Mouse (Mus musculus) embryo, embryonic 11 days (tissue): Measurements from ENCODE around the gene Sf3a2.

Experiments used
- DNase-seq: peaks from one replicate; pipeline ENCODE4 v3.0.0-alpha.2; 2015

Gene Sf3a2

GRCm38 (mm10) chr10:80776358-80776869 lies 21.6 kb upstream of the Sf3a2 start:
- no peak for DNase-seq

DNA sequence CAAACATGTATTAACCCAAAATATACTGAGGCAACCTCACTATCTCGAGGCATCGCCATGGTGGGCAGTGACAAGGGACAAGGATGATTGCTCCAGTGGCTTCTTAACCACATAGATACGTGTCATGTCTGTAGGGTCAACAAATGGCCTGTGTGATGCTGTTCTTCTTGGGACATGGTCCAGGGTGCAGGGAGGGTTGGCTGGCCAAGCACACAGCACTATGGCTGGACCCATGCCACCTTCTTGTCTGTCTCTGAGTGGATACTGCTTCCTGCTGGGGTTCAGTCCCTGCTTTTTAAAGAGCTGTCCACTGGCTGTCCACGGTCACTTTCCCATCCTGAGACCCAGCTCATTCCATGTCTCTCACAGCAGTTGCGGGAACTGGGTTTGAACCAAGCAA lies 20.9 kb upstream of the Sf3a2 start:
- DNase-seq, result no peak

DNA sequence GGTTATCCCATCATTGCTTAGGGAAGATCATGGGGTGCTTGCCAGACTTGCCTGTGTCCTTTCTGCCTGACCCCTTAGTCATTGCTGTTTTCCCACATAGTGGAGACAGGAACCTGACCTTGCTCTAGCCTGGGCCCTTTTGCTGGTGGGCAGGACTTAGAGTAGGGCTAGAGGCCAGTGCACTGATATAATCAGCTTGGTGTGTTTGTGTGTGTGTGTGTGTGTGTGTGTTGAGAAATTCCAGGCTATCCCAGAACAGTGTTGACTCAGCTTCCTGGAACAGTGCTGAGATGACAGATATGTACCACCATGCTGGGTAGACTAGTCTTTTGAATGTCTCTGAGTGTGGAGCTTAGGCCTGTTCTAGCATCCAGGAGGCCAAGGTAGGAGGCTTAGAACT lies 18.4 kb upstream of the Sf3a2 start:
- no peak for DNase-seq

DNA sequence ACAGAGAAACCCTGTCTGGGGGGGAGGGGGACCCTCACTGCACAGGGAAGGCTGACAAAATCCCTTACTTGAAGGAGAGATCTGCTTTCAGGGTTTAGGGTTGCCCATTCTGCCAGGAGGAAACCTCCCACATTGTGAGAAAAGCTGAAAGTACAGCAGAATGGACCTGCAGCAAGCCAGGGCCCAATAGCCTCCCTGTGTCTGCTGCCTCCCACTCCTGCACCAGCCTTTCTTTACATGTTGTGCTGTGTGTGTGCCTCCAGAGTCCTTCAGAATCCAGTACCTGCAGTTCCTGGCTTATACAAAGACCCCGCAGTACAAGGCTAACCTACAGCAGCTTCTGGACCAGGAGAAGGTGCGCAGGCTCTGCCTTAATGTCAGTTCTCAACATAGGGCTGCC lies 13.7 kb upstream of the Sf3a2 start:
- DNase-seq, result no peak

GRCm38 (mm10) chr10:80784871-80785270 lies 13.1 kb upstream of the Sf3a2 start:
- DNase-seq, result no peak

GRCm38 (mm10) chr10:80785963-80786362 lies 12.0 kb upstream of the Sf3a2 start:
- no peak for DNase-seq

GRCm38 (mm10) chr10:80787517-80787916 lies 10.5 kb upstream of the Sf3a2 start:
- no peak for DNase-seq

DNA sequence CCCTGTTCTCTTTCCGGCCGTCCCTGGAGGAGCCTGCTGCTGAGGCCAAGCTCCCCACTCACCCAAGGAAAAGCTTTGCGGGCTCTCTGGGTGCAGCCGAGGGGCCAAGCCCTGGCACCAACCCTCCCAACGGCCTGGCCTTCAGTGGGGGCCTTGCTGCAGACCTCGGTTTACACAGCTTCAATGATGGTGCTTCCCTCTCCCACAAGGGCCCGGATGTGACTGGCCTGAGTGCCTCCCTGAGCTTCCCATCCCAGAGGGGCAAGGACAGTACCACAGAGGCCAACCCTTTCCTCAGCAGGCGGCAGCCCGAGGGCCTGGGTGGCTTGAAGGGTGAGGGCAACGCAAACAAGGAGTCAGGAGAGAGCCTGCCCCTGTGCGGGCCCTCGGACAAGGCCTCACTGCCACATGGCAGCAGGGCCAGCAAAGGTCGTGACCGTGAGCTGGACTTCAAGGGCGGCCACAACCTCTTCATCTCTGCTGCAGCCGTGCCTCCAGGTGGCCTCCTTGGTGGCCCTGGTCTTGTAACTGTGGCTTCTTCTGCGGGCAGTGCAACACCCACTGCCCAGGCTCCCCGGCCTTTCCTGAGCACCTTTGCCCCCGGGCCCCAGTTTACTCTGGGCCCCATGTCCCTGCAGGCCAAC lies 7.1 kb upstream of the Sf3a2 start:
- DNase-seq, result no peak

GRCm38 (mm10) chr10:80791476-80792174 lies 6.4 kb upstream of the Sf3a2 start:
- DNase-seq, result no peak

GRCm38 (mm10) chr10:80792175-80793032 lies 5.6 kb upstream of the Sf3a2 start:
- DNase-seq, result no peak

GRCm38 (mm10) chr10:80793033-80793784 lies 4.8 kb upstream of the Sf3a2 start:
- DNase-seq, result no peak

- DNase-seq, result no peak
Observed at GRCm38 (mm10) chr10:80793803-80794202, 4.2 kb upstream of the Sf3a2 start.

DNA sequence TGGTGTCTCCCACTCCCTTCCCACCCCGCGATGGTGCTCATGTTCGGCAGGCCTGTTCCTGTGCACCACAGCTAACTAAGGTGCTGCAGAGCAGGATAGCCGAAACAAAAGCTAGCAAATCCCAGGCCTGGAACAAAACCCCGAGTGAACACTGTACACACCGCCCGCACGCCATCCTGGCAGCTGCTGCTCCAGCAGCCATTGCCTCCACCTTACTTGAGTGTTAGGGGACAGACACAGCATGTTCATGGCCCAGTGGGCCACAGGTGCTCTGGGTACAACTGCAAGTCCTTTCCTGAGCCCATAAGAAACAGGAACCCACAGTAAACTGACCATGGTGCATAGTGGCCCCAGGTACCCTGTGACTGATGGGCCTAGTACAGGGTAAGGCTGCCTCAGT lies 3.2 kb upstream of the Sf3a2 start:
- DNase-seq, result no peak

- DNase-seq, result no peak
Observed at GRCm38 (mm10) chr10:80796307-80796848, 1.6 kb upstream of the Sf3a2 start.

DNA sequence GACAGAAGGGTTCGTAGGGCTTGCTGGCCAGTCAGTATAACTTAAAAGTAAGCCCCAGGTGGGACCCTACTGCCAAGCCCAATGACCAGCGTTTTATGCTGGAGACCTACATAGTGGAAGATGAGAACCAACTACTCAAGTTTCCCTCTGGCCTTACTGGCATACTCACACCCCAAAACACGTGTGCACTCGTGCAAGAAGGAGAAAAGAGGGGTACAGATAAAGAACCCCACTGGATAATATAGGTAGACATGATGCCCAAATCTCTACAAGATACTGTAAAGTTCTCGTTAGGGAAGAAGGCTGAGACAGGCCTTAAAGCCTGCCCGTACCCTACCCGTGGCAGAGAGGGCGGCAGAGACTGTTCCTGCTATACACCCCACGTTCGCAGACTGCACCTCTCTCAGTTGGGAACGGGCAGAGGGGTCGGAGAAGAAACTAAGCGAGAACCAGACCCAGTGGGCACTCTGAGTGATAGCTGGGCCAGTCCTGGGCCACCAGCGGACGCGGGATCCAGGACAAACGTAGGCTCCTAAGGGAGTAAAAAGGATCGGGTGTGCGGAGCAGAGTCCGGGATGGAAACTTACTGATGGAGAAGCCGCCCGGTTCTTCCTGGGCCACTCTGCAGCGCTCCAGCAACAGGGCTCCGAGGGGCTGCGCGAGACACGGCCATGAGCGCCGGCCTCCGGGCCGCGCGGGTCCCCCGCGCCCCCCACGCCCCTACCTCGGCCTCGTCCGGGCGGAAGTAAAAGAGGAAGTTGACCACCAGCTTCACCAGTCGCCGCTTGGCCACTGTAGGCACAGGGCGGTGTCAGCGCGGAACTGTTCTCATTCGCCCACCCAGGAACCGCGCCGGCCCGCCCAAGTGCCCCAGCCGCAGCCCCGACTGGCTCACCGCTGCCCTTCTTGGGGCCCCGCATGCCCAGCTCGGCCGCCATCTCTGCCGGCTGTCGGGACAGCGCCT lies 530 bp upstream of the Sf3a2 start:
- peak; percentile 81 for DNase-seq

- DNase-seq, result no peak
Observed at GRCm38 (mm10) chr10:80799070-80799566, 1.1 kb downstream of the Sf3a2 start.

DNA sequence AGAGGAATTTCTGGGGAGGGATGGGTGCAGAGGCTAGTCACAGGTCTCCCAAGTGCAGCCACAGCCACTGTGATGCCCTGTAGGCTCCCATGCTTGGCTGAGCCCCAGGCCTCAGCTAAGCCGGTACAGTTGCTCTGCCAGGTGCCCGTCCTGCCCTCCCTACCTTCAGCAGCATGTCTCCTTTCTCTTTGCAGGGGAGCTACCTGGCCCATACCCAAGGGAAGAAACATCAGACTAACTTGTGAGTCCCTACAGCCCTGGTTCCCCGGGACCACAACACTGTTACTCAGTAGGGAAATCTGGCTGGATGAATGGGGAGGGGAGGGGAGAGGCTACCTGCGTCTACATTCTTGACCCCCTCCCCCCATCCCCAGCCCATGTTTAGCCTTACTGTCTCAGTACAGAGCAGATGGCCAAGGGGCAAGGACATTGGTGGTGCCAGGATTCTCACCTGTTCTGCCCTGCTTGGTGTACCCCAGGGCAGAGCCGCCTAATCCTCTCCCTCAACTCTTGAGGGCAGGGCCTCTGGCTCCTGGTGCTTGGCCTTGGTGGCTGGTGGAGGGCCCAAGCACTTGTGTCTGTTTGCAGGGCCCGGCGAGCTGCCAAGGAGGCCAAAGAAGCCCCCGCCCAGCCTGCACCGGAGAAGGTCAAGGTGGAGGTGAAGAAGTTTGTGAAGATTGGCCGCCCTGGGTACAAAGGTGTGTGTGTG lies 4.4 kb downstream of the Sf3a2 start:
- DNase-seq, result no peak

- DNase-seq, result no peak
Observed at GRCm38 (mm10) chr10:80802996-80803395, 5.0 kb downstream of the Sf3a2 start.

GRCm38 (mm10) chr10:80804340-80804739 lies 6.3 kb downstream of the Sf3a2 start:
- DNase-seq, result no peak

GRCm38 (mm10) chr10:80804916-80805315 lies 6.9 kb downstream of the Sf3a2 start, which contains the start of gene Amh:
Gene Amh, plus strand, starts transcription at chr10:80805243.
- no peak for DNase-seq
